Mouse (Mus musculus) heart, adult 2 months (tissue): Measurements from ENCODE around the gene Tmem110.

Source experiments
- CTCF ChIP-seq: fragments of 200-600 bp; IDR thresholded peaks from 2 replicates; pipeline ENCODE4 v1.8.1; 2022; ENCODE audit warnings: antibody characterized with exemption, mild to moderate bottlenecking, moderate library complexity
- EP300 ChIP-seq: fragments of 200-500 bp; IDR thresholded peaks from 2 replicates; pipeline ENCODE4 v1.6.1; 2011; ENCODE audit warnings: low read depth, low read length, control low read depth; ENCODE audit not compliant: insufficient read depth

GRCm38 (mm10) chr14:30880251-30880650 is 54.9 kb downstream of the Tmem110 start:
- TF ChIP-seq CTCF (no peak), EP300 (no peak)
